Mouse (Mus musculus) adrenal gland, adult (tissue): ENCODE results near the gene Gm20747.
"Not testable (repeated sequence)": the region's sequence is repeated elsewhere in the genome, so short reads cannot be mapped to it uniquely, and the experiment has no call there.

Source experiments
- DNase-seq, 2 experiments: peaks; one replicate each; pipeline ENCODE4 v3.0.0; 2022 to 2023; ENCODE audit warnings: low spot score in 1 of 2; ENCODE audit not compliant: inconsistent age in 2 of 2

Gm20747 gene

DNA sequence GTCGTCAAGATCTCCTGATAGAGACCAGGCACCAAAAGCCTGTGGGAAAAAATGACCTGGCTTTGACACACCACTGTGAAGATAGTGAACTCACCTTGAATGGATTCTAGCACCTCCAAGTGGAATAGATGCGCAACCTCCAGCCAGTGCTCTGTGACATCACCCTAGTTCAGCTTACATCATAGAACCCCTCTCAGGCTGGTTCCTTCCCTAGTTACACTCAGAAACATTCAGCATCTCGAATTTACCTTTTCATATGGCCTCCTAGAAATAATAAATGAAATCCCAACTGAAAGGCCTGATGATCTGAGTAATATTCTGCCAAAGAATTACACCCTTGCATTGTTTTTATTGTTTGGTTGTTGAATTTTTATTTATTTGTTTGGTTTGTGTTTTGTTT, at the start of gene Gm20747:
Gm20747 (minus strand) TSS at position 101 of the 400 bp plus-strand sequence.
- DNase-seq, result not testable (repeated sequence)
